Mouse (Mus musculus): Measurements from ENCODE around the gene Adgrb2.

- TF ChIP-seq CTCF (IDR thresholded peaks at IDR 0.05; ENCODE audit: low read depth) (no peak), EP300 (IDR thresholded peaks at IDR 0.05; ENCODE audit: low read depth) (no peak)
Observed at GRCm38 (mm10) chr4:130044211-130044610, 59.5 kb downstream of the Adgrb2 start.
